Mouse (Mus musculus): ENCODE measurements at regions not wholly inside any gene's neighbourhood (a gene's known extent, or its start where the extent isn't known, plus 50 kb on each side); places are given as distances from the start of the nearest gene placed in this dataset.

GRCm38 (mm10) chr5:118365196-118365595, 120.2 kb downstream of the 2410131K14Rik start:
- TF ChIP-seq CTCF (IDR thresholded peaks at IDR 0.05; ENCODE audit: control insufficient read depth, insufficient read depth, insufficient read length) (no peak), USF1 (IDR thresholded peaks at IDR 0.05; ENCODE audit: low read depth) (no peak), MYOD1 (IDR thresholded peaks at IDR 0.05; ENCODE audit: control insufficient read depth, insufficient read length, low read depth) (no peak), CEBPB (IDR thresholded peaks at IDR 0.05; ENCODE audit: low read depth) (no peak), MYOG (IDR thresholded peaks at IDR 0.05; ENCODE audit: control insufficient read depth, extremely low read depth, insufficient read length) (no peak), MAX (IDR thresholded peaks at IDR 0.05) (no peak), FOSL1 (IDR thresholded peaks at IDR 0.05; ENCODE audit: insufficient read depth, low read length, poor library complexity, severe bottlenecking) (no peak)
- Histone ChIP-seq H3ac (ENCODE audit: control insufficient read depth, insufficient read length, low read depth) (no peak overlapping the region), H3K79me3 (ENCODE audit: low read depth) (no peaks in the 10 kb centered on the region), H3K4me3 (ENCODE audit: insufficient read depth, poor library complexity, severe bottlenecking) (no peak overlapping the region), H3K36me3 (ENCODE audit: control insufficient read depth, insufficient read depth) (no peaks in the 10 kb centered on the region), H3K79me2 (ENCODE audit: control insufficient read depth, insufficient read depth) (no peaks in the 10 kb centered on the region), H3K27me3 (ENCODE audit: control insufficient read depth, insufficient read depth, insufficient read length) (no peaks in the 10 kb centered on the region)

GRCm38 (mm10) chr5:118365651-118366050, 120.6 kb downstream of the 2410131K14Rik start:
- Histone ChIP-seq H3K79me2 (ENCODE audit: control insufficient read depth, insufficient read depth) (no peaks in the 10 kb centered on the region), H3K79me3 (ENCODE audit: low read depth) (no peaks in the 10 kb centered on the region), H3ac (ENCODE audit: control insufficient read depth, insufficient read length, low read depth) (no peak overlapping the region), H3K27me3 (ENCODE audit: control insufficient read depth, insufficient read depth, insufficient read length) (no peaks in the 10 kb centered on the region), H3K4me3 (ENCODE audit: insufficient read depth, poor library complexity, severe bottlenecking) (no peak overlapping the region), H3K36me3 (ENCODE audit: control insufficient read depth, insufficient read depth) (no peaks in the 10 kb centered on the region)
- TF ChIP-seq MYOD1 (IDR thresholded peaks at IDR 0.05; ENCODE audit: control insufficient read depth, insufficient read length, low read depth) (no peak), MYOG (IDR thresholded peaks at IDR 0.05; ENCODE audit: control insufficient read depth, extremely low read depth, insufficient read length) (no peak), USF1 (IDR thresholded peaks at IDR 0.05; ENCODE audit: low read depth) (no peak), CEBPB (IDR thresholded peaks at IDR 0.05; ENCODE audit: low read depth) (no peak), CTCF (IDR thresholded peaks at IDR 0.05; ENCODE audit: control insufficient read depth, insufficient read depth, insufficient read length) (no peak), MAX (IDR thresholded peaks at IDR 0.05) (no peak), FOSL1 (IDR thresholded peaks at IDR 0.05; ENCODE audit: insufficient read depth, low read length, poor library complexity, severe bottlenecking) (no peak)

DNA sequence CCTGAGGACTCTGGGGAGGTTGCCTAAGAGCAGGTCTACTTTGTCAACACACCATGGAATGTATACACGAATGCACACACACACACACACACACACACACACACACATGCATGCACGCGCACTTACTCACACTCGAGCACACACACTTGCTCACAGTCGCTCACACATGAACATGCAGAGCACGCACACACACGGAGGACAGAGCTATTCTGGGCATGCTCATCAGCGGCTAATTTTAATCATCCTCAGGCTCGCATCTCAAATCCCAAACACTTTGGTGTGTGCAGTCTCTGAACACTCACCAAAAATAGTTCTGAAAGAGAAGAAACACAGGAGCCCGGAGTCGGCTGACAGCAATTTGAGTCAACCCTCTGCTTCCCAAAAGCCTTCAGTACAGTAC, 122.0 kb downstream of the 2410131K14Rik start:
- H3K79me3 ChIP-seq (ENCODE audit: low read depth) = no peaks in the 10 kb centered on the region
- no peak overlapping the region for H3K4me3 ChIP-seq (ENCODE audit: insufficient read depth, poor library complexity, severe bottlenecking)
- TF ChIP-seq FOSL1 (IDR thresholded peaks at IDR 0.05; ENCODE audit: insufficient read depth, low read length, poor library complexity, severe bottlenecking) (no peak), MAX (IDR thresholded peaks at IDR 0.05) (no peak), USF1 (IDR thresholded peaks at IDR 0.05; ENCODE audit: low read depth) (no peak), MYOD1 (IDR thresholded peaks at IDR 0.05; ENCODE audit: control insufficient read depth, insufficient read length, low read depth) (no peak), CTCF (IDR thresholded peaks at IDR 0.05; ENCODE audit: control insufficient read depth, insufficient read depth, insufficient read length) (no peak), MYOG (IDR thresholded peaks at IDR 0.05; ENCODE audit: control insufficient read depth, extremely low read depth, insufficient read length) (no peak), CEBPB (IDR thresholded peaks at IDR 0.05; ENCODE audit: low read depth) (no peak)

DNA sequence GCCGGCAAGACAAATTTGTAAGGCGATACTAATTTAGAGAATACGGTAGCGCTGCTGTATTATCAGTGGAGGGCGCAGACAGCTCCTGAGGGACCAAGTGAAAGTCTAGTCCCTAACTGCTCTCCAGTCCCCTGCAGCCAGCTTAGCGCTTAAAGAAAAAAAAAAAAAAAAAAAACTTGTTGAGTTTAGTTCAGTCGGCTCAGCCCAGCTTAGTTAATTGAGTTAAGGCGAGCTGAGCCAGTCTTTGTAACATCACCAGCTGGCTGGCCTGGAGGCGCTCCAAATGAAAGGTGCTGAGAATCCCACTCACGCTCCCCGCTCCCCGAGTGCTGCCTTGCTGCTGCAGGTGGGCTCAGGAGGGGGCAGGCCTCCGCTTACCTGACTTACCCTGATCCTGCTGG, 128.6 kb downstream of the 2410131K14Rik start:
- Histone ChIP-seq H3K79me3 (ENCODE audit: low read depth) (no peaks in the 10 kb centered on the region), H3K79me2 (ENCODE audit: control insufficient read depth, insufficient read depth) (no peaks in the 10 kb centered on the region), H3K36me3 (ENCODE audit: control insufficient read depth, insufficient read depth) (no peaks in the 10 kb centered on the region), H3K27me3 (ENCODE audit: control insufficient read depth, insufficient read depth, insufficient read length) (no peaks in the 10 kb centered on the region), H3K4me3 (ENCODE audit: insufficient read depth, poor library complexity, severe bottlenecking) (no peak overlapping the region), H3ac (ENCODE audit: control insufficient read depth, insufficient read length, low read depth) (no peak overlapping the region)
- TF ChIP-seq MYOG (IDR thresholded peaks at IDR 0.05; ENCODE audit: control insufficient read depth, extremely low read depth, insufficient read length) (no peak), FOSL1 (IDR thresholded peaks at IDR 0.05; ENCODE audit: insufficient read depth, low read length, poor library complexity, severe bottlenecking) (no peak), MAX (IDR thresholded peaks at IDR 0.05) (no peak), USF1 (IDR thresholded peaks at IDR 0.05; ENCODE audit: low read depth) (no peak), MYOD1 (IDR thresholded peaks at IDR 0.05; ENCODE audit: control insufficient read depth, insufficient read length, low read depth) (no peak)

More for the DNA sequence above, 122.0 kb downstream of the 2410131K14Rik start:
- Histone ChIP-seq H3K36me3 (ENCODE audit: control insufficient read depth, insufficient read depth) (no peaks in the 10 kb centered on the region), H3K79me2 (ENCODE audit: control insufficient read depth, insufficient read depth) (no peaks in the 10 kb centered on the region), H3K27me3 (ENCODE audit: control insufficient read depth, insufficient read depth, insufficient read length) (no peaks in the 10 kb centered on the region), H3ac (ENCODE audit: control insufficient read depth, insufficient read length, low read depth) (no peak overlapping the region)

GRCm38 (mm10) chr5:118374968-118375367, 129.9 kb downstream of the 2410131K14Rik start:
- H3K36me3 ChIP-seq (ENCODE audit: control insufficient read depth, insufficient read depth) = no peaks in the 10 kb centered on the region
- H3K79me2 ChIP-seq (ENCODE audit: control insufficient read depth, insufficient read depth) = no peaks in the 10 kb centered on the region
- no peak for TF ChIP-seq USF1 (IDR thresholded peaks at IDR 0.05; ENCODE audit: low read depth)
- no peak for TF ChIP-seq MAX (IDR thresholded peaks at IDR 0.05)
- TF ChIP-seq CEBPB (IDR thresholded peaks at IDR 0.05; ENCODE audit: low read depth) = no peak
- TF ChIP-seq FOSL1 (IDR thresholded peaks at IDR 0.05; ENCODE audit: insufficient read depth, low read length, poor library complexity, severe bottlenecking) = no peak
- TF ChIP-seq CTCF (IDR thresholded peaks at IDR 0.05; ENCODE audit: control insufficient read depth, insufficient read depth, insufficient read length) = no peak
- no peak for TF ChIP-seq MYOD1 (IDR thresholded peaks at IDR 0.05; ENCODE audit: control insufficient read depth, insufficient read length, low read depth)
- TF ChIP-seq MYOG (IDR thresholded peaks at IDR 0.05; ENCODE audit: control insufficient read depth, extremely low read depth, insufficient read length) = no peak
- no peak overlapping the region for H3K4me3 ChIP-seq (ENCODE audit: insufficient read depth, poor library complexity, severe bottlenecking)
- H3K27me3 ChIP-seq (ENCODE audit: control insufficient read depth, insufficient read depth, insufficient read length) = no peaks in the 10 kb centered on the region
- no peak overlapping the region for H3ac ChIP-seq (ENCODE audit: control insufficient read depth, insufficient read length, low read depth)
- no peaks in the 10 kb centered on the region for H3K79me3 ChIP-seq (ENCODE audit: low read depth)

- no peak overlapping the region for H3ac ChIP-seq (ENCODE audit: control insufficient read depth, insufficient read length, low read depth)
- no peaks in the 10 kb centered on the region for H3K79me3 ChIP-seq (ENCODE audit: low read depth)
- TF ChIP-seq CTCF (IDR thresholded peaks at IDR 0.05; ENCODE audit: control insufficient read depth, insufficient read depth, insufficient read length) (no peak), USF1 (IDR thresholded peaks at IDR 0.05; ENCODE audit: low read depth) (no peak), MAX (IDR thresholded peaks at IDR 0.05) (no peak), CEBPB (IDR thresholded peaks at IDR 0.05; ENCODE audit: low read depth) (no peak), FOSL1 (IDR thresholded peaks at IDR 0.05; ENCODE audit: insufficient read depth, low read length, poor library complexity, severe bottlenecking) (no peak), MYOD1 (IDR thresholded peaks at IDR 0.05; ENCODE audit: control insufficient read depth, insufficient read length, low read depth) (no peak)
- H3K27me3 ChIP-seq (ENCODE audit: control insufficient read depth, insufficient read depth, insufficient read length) = no peaks in the 10 kb centered on the region
- no peaks in the 10 kb centered on the region for H3K79me2 ChIP-seq (ENCODE audit: control insufficient read depth, insufficient read depth)
- H3K36me3 ChIP-seq (ENCODE audit: control insufficient read depth, insufficient read depth) = no peaks in the 10 kb centered on the region
- H3K4me3 ChIP-seq (ENCODE audit: insufficient read depth, poor library complexity, severe bottlenecking) = no peak overlapping the region
These were observed 130.9 kb downstream of the 2410131K14Rik start for GRCm38 (mm10) chr5:118375916-118376315.

All from C2C12 (cell line).